Mouse (Mus musculus): ENCODE data around the gene Kif9. TPM values are rescaled to one million over a fixed set of nuclear protein-coding genes. Genes with fewer than 3 reads are reported as not detected.
A peak's percentile ranks its signal among the peaks of the same experiment; 100 is the strongest.

Gene Kif9
- polyA plus RNA-seq, 1 experiment from 2014 or later: 4.1 TPM

- WGBS: 45% methylated on average over 11 of the region's 11 CpGs
- peaks cover 7% of the 10 kb centered on the region for H3K4me1 ChIP-seq (ENCODE audit: control insufficient read depth, insufficient read depth, low read length)
- no peak overlapping the region for H3K27ac ChIP-seq (replicated peaks; ENCODE audit: low read depth, low read length)
- H3K9me3 ChIP-seq (ENCODE audit: control insufficient read depth, low read length): no peaks in the 10 kb centered on the region
- H3K27me3 ChIP-seq (replicated peaks; ENCODE audit: control insufficient read depth, insufficient read depth, low read length): no peaks in the 10 kb centered on the region
- H3K36me3 ChIP-seq (ENCODE audit: control insufficient read depth, insufficient read depth, low read length): 0 out of 2 replicates have a peak, but pooled peaks cover 5% of the 10 kb centered on the region
- no peak for DNase-seq (ENCODE audit: low spot score)
- no peak for ATAC-seq (ENCODE audit: low read depth)
- no peak overlapping the region for H3K9ac ChIP-seq (ENCODE audit: low read depth, low read length)
- no peak overlapping the region for H3K4me2 ChIP-seq (ENCODE audit: low read depth, low read length)
- no peak overlapping the region for H3K4me3 ChIP-seq (ENCODE audit: low read depth, low read length)
These were observed 1.2 kb downstream of the Kif9 start for GRCm38 (mm10) chr9:110477951-110478350.

- Histone ChIP-seq H3K9me3 (ENCODE audit: control insufficient read depth, low read length) (no peaks in the 10 kb centered on the region), H3K4me2 (ENCODE audit: low read depth, low read length) (no peak overlapping the region), H3K27me3 (replicated peaks; ENCODE audit: control insufficient read depth, insufficient read depth, low read length) (no peaks in the 10 kb centered on the region), H3K4me3 (ENCODE audit: low read depth, low read length) (no peak overlapping the region), H3K27ac (replicated peaks; ENCODE audit: low read depth, low read length) (no peak overlapping the region), H3K4me1 (ENCODE audit: control insufficient read depth, insufficient read depth, low read length) (peaks cover 7% of the 10 kb centered on the region), H3K9ac (ENCODE audit: low read depth, low read length) (no peak overlapping the region), H3K36me3 (ENCODE audit: control insufficient read depth, insufficient read depth, low read length) (no peaks in the 10 kb centered on the region)
- DNase-seq (ENCODE audit: low spot score) (no peak), ATAC-seq (ENCODE audit: low read depth) (no peak)
- WGBS: 74% methylated on average over 4 of the region's 4 CpGs
These were observed 1.9 kb downstream of the Kif9 start for GRCm38 (mm10) chr9:110478639-110479038.

GRCm38 (mm10) chr9:110488841-110489240 is 12.1 kb downstream of the Kif9 start:
- H3K27me3 ChIP-seq (replicated peaks; ENCODE audit: control insufficient read depth, insufficient read depth, low read length): no peaks in the 10 kb centered on the region
- no peak overlapping the region for H3K27ac ChIP-seq (replicated peaks; ENCODE audit: low read depth, low read length)
- H3K9me3 ChIP-seq (ENCODE audit: control insufficient read depth, low read length): peaks cover 10% of the 10 kb centered on the region
- no peaks in the 10 kb centered on the region for H3K4me1 ChIP-seq (ENCODE audit: control insufficient read depth, insufficient read depth, low read length)
- no peaks in the 10 kb centered on the region for H3K36me3 ChIP-seq (ENCODE audit: control insufficient read depth, insufficient read depth, low read length)
- 49% methylated on average over 4 of the region's 4 CpGs for WGBS
- H3K4me2 ChIP-seq (ENCODE audit: low read depth, low read length): no peak overlapping the region
- no peak for ATAC-seq (ENCODE audit: low read depth)
- no peak overlapping the region for H3K9ac ChIP-seq (ENCODE audit: low read depth, low read length)
- H3K4me3 ChIP-seq (ENCODE audit: low read depth, low read length): no peak overlapping the region
- no peak for DNase-seq (ENCODE audit: low spot score)

GRCm38 (mm10) chr9:110490913-110491312 is 14.2 kb downstream of the Kif9 start:
- Histone ChIP-seq H3K36me3 (ENCODE audit: control insufficient read depth, insufficient read depth, low read length) (no peaks in the 10 kb centered on the region), H3K9me3 (ENCODE audit: control insufficient read depth, low read length) (peaks cover 10% of the 10 kb centered on the region), H3K4me1 (ENCODE audit: control insufficient read depth, insufficient read depth, low read length) (no peaks in the 10 kb centered on the region), H3K9ac (ENCODE audit: low read depth, low read length) (no peak overlapping the region), H3K4me3 (ENCODE audit: low read depth, low read length) (no peak overlapping the region), H3K27me3 (replicated peaks; ENCODE audit: control insufficient read depth, insufficient read depth, low read length) (no peaks in the 10 kb centered on the region), H3K4me2 (ENCODE audit: low read depth, low read length) (no peak overlapping the region), H3K27ac (replicated peaks; ENCODE audit: low read depth, low read length) (no peak overlapping the region)
- 54% methylated on average over 5 of the region's 5 CpGs for WGBS
- DNase-seq (ENCODE audit: low spot score) (no peak), ATAC-seq (ENCODE audit: low read depth) (no peak)

GRCm38 (mm10) chr9:110525737-110526136 is 49.0 kb downstream of the Kif9 start:
- Histone ChIP-seq H3K4me3 (ENCODE audit: low read depth, low read length) (no peak overlapping the region), H3K27me3 (replicated peaks; ENCODE audit: control insufficient read depth, insufficient read depth, low read length) (no peaks in the 10 kb centered on the region), H3K27ac (replicated peaks; ENCODE audit: low read depth, low read length) (no peak overlapping the region), H3K4me2 (ENCODE audit: low read depth, low read length) (no peak overlapping the region), H3K9me3 (ENCODE audit: control insufficient read depth, low read length) (no peaks in the 10 kb centered on the region), H3K9ac (ENCODE audit: low read depth, low read length) (no peak overlapping the region), H3K4me1 (ENCODE audit: control insufficient read depth, insufficient read depth, low read length) (no peaks in the 10 kb centered on the region), H3K36me3 (ENCODE audit: control insufficient read depth, insufficient read depth, low read length) (no peaks in the 10 kb centered on the region)
- no peak for ATAC-seq (ENCODE audit: low read depth)
- DNase-seq (ENCODE audit: low spot score): no peak
- 51% methylated on average over 2 of the region's 2 CpGs for WGBS

GRCm38 (mm10) chr9:110529002-110529737 is 52.4 kb downstream of the Kif9 start:
- DNase-seq (ENCODE audit: low spot score) (no peak), ATAC-seq (ENCODE audit: low read depth) (no peak)
- Histone ChIP-seq H3K36me3 (ENCODE audit: control insufficient read depth, insufficient read depth, low read length) (no peaks in the 10 kb centered on the region), H3K4me1 (ENCODE audit: control insufficient read depth, insufficient read depth, low read length) (peaks cover 7% of the 10 kb centered on the region), H3K27me3 (replicated peaks; ENCODE audit: control insufficient read depth, insufficient read depth, low read length) (no peaks in the 10 kb centered on the region), H3K4me3 (ENCODE audit: low read depth, low read length) (no peak overlapping the region), H3K4me2 (ENCODE audit: low read depth, low read length) (no peak overlapping the region), H3K27ac (replicated peaks; ENCODE audit: low read depth, low read length) (no peak overlapping the region), H3K9ac (ENCODE audit: low read depth, low read length) (no peak overlapping the region), H3K9me3 (ENCODE audit: control insufficient read depth, low read length) (no peaks in the 10 kb centered on the region)
- WGBS: 50% methylated on average over 9 of the region's 9 CpGs

GRCm38 (mm10) chr9:110530650-110531049 is 53.9 kb downstream of the Kif9 start:
- H3K27ac ChIP-seq (replicated peaks; ENCODE audit: low read depth, low read length): no peak overlapping the region
- H3K36me3 ChIP-seq (ENCODE audit: control insufficient read depth, insufficient read depth, low read length): no peaks in the 10 kb centered on the region
- H3K4me3 ChIP-seq (ENCODE audit: low read depth, low read length): no peak overlapping the region
- no peaks in the 10 kb centered on the region for H3K9me3 ChIP-seq (ENCODE audit: control insufficient read depth, low read length)
- WGBS: 66% methylated on average over 3 of the region's 3 CpGs
- DNase-seq (ENCODE audit: low spot score) (no peak), ATAC-seq (ENCODE audit: low read depth) (no peak)
- peaks cover 21% of the 10 kb centered on the region for H3K4me1 ChIP-seq (ENCODE audit: control insufficient read depth, insufficient read depth, low read length)
- H3K27me3 ChIP-seq (replicated peaks; ENCODE audit: control insufficient read depth, insufficient read depth, low read length): no peaks in the 10 kb centered on the region
- no peak overlapping the region for H3K4me2 ChIP-seq (ENCODE audit: low read depth, low read length)
- no peak overlapping the region for H3K9ac ChIP-seq (ENCODE audit: low read depth, low read length)

- Histone ChIP-seq H3K27me3 (replicated peaks; ENCODE audit: control insufficient read depth, insufficient read depth, low read length) (no peaks in the 10 kb centered on the region), H3K4me1 (ENCODE audit: control insufficient read depth, insufficient read depth, low read length) (peaks cover 21% of the 10 kb centered on the region), H3K4me2 (ENCODE audit: low read depth, low read length) (peak overlapping the region; percentile 58), H3K36me3 (ENCODE audit: control insufficient read depth, insufficient read depth, low read length) (0 out of 2 replicates have a peak, but pooled peaks cover 3% of the 10 kb centered on the region), H3K9me3 (ENCODE audit: control insufficient read depth, low read length) (no peaks in the 10 kb centered on the region), H3K9ac (ENCODE audit: low read depth, low read length) (peak overlapping the region; percentile 100), H3K27ac (replicated peaks; ENCODE audit: low read depth, low read length) (peak overlapping the region; percentile 100), H3K4me3 (ENCODE audit: low read depth, low read length) (peak overlapping the region; percentile 100)
- ATAC-seq (ENCODE audit: low read depth) (no peak), DNase-seq (ENCODE audit: low spot score) (peak; percentile 14)
- WGBS: 19% methylated on average over 6 of the region's 6 CpGs
These were observed 54.5 kb downstream of the Kif9 start for GRCm38 (mm10) chr9:110531151-110531791.

All from embryonic facial prominence, embryonic 14.5 days (tissue).